Mouse (Mus musculus): ENCODE measurements around the gene Cd47.

Gene Cd47

DNA sequence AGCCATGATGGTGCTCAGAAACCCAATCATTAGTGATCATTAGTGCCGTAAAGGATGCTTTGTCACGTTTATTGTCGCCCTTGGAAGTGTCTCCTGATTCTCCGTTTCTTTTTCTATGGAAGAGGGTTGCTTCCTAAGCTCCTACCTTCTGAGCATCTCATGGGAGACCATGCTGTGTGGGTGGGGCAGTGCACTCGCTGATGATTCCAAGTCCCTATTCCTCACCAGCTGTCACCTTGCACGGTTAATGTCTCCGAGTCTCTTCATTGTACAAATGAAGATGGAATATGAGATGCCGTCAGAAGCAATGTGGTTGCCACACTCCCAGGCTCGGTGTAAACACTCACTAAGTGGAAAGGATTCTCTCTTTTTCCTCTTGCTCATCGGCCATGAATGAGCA, 119.9 kb downstream of the Cd47 start:
- peak; percentile 43 for DNase-seq

DNA sequence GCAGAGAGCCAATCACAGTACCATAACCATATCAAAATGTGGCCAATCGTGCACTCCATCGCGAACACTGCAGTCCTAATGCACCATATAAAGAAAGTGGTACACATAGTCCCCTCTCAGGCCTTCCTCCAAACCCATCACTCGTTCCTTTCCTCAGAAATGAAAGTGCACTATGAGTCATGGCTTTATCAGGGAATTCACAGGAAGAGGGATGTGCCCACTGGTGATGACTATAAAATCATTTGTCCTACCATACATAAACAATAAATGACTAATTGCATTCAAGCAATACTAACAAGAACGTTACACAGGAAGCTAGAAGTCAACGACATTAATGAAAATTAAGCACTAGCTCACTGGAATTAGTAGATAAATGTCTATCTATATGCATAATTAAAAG, 121.3 kb downstream of the Cd47 start:
- DNase-seq = no peak

- no peak for DNase-seq
Observed at GRCm38 (mm10) chr16:49922098-49922497, 121.8 kb downstream of the Cd47 start.

- DNase-seq = no peak
Observed at GRCm38 (mm10) chr16:49923720-49924119, 123.4 kb downstream of the Cd47 start.

- no peak for DNase-seq
Observed at GRCm38 (mm10) chr16:49924941-49925340, 124.6 kb downstream of the Cd47 start.

DNA sequence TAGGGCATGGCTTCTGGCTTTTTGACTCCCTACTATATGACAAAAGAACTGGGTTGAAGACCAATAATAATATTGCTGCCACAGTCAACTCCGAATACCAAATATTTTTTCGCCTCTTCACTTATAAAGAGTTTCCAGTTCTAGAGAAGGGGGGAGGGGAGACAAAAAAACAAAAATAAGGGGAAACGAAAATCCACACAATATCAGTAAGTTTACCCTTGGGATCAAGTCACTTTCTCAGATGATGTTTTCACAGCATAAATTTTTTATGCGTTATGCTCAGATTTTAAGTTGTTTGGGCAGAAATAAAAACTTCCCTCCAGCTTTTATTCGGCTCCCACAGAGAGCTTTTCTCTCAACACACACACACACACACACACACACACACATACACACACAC, 132.9 kb downstream of the Cd47 start:
- no peak for DNase-seq

DNA sequence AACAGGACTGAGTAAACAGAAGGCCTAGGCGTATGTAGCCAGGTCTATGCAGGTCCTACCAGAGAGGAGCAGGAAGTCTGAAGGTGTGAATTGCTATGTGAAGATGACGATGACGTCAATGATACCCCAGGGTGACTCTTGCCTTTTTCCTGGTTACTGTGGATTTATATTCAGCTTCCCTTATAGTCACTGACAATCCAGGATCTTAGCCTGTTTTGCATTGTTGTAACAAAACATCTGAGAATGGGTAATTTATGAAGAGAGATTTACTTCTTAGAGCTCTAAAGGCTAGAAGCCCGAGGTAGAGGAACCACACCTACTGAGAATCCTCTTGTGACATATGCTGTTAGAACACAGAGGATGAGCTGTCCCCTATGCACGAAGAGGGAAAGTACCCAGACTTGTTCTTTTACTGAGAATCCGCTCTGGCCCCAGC, 135.7 kb downstream of the Cd47 start:
- DNase-seq = no peak

DNA sequence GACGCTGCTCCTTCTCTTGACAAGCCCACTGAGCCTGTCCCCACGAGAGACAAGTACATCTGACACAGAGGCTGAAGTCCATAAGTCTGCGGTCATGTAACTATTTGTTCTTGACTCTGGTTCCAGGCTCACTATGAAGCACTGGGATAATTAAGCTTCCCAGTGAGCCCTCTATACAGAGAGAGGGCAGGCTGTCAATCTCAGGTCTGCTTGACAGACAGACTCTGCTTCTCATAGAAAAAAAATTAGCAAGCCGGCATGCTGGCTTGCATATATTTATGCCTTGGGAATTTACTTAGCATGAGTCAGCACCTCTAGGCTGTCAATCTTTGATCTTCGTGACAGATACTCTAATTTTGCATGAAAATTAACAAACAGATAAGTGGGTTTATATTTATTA, 136.5 kb downstream of the Cd47 start:
- DNase-seq = no peak

DNA sequence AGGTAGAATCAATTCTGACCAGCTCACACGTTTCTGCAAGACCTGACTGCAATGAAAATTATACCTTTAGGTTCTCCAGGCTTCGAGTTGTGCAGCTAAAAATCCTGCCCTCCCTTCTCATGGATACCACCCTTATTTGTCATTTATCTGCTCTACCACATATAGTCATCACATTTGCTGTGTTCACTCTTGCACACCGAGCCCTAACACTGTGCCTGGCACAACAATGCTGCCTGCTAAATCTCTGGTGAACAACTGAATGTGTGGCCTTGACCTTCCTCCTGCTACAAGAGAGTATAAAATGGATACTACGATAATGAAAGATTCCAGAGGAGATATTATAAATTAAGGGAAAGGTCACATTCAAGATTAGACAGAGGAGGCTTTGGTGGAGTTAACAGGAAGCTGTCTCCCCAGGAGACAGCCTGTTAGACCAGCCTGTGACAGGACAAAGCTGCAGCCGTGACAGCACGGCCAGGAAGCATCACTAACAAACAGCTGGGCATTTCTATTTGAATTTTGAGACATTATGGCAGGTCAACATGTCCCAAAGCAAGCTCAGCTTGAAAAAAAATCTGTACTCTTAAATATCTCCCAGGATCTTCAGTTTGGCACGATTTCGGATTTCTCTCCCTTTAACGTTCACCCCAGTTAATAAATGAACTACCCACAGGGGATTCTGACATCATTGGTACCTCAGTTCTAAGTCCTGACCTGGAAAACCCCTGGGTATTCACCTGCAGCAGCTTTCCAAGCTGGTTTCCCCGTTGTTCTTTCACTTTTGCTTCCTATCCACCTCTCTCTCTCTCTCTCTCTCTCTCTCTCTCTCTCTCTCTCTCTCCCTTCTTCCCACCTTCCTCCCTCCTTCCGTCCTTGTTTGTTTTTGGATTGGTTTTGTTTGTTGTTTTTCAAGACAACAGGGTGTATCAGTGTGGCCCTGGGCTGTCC, 137.2 kb downstream of the Cd47 start:
- no peak for DNase-seq

GRCm38 (mm10) chr16:49938483-49939301, 138.4 kb downstream of the Cd47 start:
- no peak for DNase-seq

GRCm38 (mm10) chr16:49939376-49939775, 139.0 kb downstream of the Cd47 start:
- no peak for DNase-seq

- no peak for DNase-seq
Observed at GRCm38 (mm10) chr16:49940473-49940872, 140.1 kb downstream of the Cd47 start.

DNA sequence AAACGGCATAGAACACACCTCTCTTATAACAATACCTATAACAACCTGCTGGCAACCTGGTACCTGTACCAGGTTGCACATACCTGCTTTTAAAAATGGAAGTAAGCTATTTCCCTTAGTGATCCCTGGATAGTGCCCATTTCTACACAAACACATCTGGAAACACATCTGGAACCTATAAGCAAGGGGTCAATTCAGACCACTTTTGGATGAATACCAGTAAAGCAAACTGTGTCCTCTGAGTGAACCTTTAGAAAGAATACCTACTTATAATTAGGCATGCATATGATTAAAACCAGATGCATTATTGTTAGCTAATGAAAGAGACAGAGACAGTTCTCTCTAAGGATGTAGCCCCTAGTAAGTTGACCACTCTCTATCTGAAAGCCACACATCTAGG, 140.7 kb downstream of the Cd47 start:
- DNase-seq = no peak

- no peak for DNase-seq
Observed at GRCm38 (mm10) chr16:49943726-49944125, 143.4 kb downstream of the Cd47 start.

DNA sequence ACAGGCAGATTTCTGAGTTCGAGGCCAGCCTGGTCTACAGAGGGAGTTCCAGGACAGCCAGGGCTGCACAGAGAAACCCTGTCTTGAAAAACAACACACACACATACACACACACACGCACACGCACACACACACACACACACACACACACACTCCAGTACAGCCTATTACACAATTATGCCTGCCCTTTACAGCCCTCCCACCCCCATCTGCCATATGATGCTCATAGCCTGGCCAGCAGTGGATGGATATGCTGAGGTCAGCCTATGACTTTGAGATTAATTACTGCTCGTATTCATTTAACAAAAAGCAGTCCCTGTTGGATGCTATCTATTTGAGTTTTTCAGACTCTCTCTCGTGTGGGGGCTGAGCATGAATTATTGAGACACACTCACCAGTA, 144.8 kb downstream of the Cd47 start:
- DNase-seq = no peak

DNA sequence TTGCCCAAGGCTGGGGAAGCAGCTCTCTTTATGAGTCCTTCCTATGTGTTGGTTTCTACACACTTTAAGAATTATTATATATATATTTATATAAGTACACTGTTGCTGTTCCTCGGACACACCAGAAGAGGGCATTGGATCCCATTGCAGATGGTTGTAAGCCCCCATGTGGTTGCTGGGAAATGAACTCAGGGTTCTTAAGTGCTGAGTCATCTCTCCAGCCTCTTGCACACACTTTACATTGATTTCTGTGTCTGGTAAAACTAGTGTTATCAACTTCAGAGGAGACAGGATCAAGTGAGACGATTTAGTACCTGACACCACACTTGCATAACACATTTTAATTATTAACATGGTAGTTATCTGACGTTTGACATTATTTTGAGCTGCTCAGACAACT, 146.7 kb downstream of the Cd47 start:
- DNase-seq = no peak

DNA sequence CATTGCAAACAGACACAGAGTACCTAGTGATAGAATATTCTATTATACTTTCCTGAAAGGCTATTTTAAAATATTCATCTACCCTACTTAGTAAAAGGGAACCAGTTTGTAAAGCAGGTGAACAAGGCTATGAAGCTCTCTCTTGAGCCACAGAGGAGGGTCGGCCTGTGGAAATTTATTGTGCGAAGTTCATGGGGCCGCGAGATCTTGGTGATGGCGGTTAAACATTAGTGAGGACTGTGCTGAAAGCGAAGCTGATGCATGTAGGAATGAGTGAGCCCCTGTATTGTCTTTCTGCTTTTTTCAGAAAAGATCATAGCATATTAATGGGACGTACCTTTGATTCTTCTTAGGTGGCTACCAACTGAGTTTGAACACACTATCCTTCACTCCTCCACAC, 147.3 kb downstream of the Cd47 start:
- DNase-seq = no peak

GRCm38 (mm10) chr16:49948287-49948686, 148.0 kb downstream of the Cd47 start:
- no peak for DNase-seq

- DNase-seq = no peak
Observed at GRCm38 (mm10) chr16:49949261-49949660, 148.9 kb downstream of the Cd47 start.

DNA sequence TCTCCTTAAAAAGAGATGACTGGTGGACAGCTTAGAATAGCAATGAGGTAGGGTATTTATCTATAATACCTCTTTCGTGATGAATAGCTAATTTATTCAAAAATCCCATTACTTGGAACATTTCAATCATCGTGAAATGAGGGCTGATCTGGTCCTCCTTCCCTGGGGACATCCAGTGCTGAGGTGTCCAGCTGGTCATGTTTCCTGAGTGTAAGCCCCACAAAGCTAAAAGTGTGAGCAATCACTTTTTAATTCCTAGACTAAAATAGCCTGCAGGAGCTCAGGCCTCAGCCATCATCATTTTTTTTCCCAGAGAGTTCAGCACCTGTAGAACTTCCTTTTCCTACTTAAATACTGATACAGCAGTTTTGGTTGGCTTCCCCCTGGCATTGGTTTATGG, 150.0 kb downstream of the Cd47 start:
- DNase-seq = no peak

- DNase-seq = no peak
Observed at GRCm38 (mm10) chr16:49951288-49951691, 151.0 kb downstream of the Cd47 start.

DNA sequence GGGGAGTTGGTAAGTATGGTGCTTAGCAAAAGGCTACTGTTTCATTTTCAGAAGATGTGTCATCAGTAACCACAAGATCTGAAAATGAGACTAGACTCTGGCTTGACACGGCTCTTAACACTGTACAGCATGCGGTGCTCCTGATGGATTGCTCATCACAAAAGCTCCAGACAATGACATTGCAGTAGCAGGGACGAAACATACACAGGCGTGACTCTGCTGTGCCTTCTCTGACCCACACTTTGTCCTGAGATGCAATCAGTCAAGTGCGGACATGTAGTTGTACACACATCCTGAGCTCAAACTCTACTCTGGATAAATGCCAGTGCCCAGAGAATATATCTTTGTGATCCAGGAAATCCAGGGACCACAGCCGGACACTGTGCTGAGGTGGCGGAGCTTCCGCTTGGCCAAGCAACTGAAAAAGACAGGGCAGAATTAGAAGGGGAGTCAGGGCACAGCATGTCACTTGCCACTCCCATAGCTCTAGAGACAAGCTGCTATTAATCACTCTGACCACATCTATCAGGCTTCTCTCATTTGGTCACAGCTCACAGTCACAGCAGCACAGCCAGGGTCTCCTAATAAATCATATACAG, 151.7 kb downstream of the Cd47 start:
- DNase-seq = no peak

- DNase-seq = no peak
Observed at GRCm38 (mm10) chr16:49953817-49954216, 153.5 kb downstream of the Cd47 start.

DNA sequence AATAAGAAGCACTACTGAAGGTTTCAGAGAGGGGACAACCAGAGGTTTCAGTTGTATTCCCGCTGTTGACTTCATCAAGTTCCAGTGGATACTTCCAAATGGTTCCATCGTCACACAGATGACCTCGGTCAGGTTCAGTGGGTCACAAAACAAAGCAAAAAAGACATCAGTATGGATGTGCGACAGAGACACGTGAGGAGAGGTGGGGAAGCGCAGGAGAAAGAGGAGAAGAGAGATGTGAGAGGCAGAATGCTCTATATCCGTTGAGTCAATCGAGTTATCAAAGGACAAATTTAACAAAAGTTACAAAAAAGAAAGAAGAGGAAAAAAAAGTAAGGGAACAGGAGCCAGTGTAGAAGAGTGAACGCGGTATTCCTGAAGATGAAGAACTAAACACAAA, 154.6 kb downstream of the Cd47 start:
- no peak for DNase-seq
